Mouse (Mus musculus): ENCODE data around the gene Pdia5. TPM values are rescaled to one million over a fixed set of nuclear protein-coding genes. Genes with fewer than 3 reads are reported as not detected.

Gene Pdia5
- polyA plus RNA-seq, 1 experiment from 2014 or later, result 20.4 TPM

DNA sequence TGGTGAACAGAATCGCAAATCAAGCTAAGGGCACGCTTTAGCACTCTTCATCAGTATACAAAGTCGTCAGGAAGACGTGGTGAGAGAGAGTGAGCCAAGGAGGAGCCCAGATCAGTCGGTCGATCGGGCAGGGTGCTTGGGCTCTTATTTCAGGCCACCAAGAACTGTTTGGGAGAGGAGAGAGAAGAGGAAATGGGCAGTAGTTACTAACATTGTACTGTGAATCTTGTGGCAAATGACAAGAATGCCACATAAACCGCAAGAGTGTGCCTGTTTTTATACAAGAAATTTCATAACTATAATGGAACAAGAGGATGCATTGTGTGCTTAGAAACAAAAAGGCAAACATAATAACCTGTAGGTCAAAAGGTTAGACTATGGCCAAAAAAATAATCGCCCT is 110.6 kb downstream of the Pdia5 start:
- Histone ChIP-seq H3K4me1 (ENCODE audit: control insufficient read depth, insufficient read depth, low read length) (no peaks in the 10 kb centered on the region), H3K9ac (replicated peaks; ENCODE audit: low read depth, low read length) (no peak overlapping the region), H3K9me3 (ENCODE audit: control insufficient read depth, low read depth, low read length) (no peaks in the 10 kb centered on the region), H3K36me3 (ENCODE audit: control insufficient read depth, insufficient read depth, low read length) (no peaks in the 10 kb centered on the region), H3K4me3 (ENCODE audit: low read depth, low read length) (no peak overlapping the region), H3K27ac (ENCODE audit: low read length) (no peak overlapping the region), H3K4me2 (replicated peaks; ENCODE audit: low read depth, low read length) (no peak overlapping the region), H3K27me3 (ENCODE audit: control insufficient read depth, insufficient read depth, low read length) (no peaks in the 10 kb centered on the region)
- WGBS, result 80% methylated on average over 9 of the region's 9 CpGs
- no peak for ATAC-seq (ENCODE audit: insufficient number of reproducible peaks, insufficient read depth, low FRiP score, low read depth)

DNA sequence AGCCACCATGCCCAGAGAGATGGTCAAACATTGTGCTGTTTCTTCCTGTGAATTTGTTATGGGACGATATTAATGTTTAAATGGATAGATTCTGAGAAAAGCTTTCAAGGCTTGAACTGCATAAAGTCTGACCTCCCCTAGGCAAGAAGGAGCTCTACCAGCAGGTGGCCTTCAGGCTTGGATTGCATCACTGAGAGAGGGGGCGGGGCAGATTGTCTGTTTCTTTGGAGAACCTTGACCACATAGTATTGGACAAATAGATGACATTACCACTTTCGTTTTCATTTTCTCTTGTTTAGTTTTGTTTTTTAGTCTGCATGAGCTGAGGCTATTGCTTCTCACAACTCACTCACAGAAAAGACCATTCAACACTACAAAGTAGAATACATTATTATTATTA is 111.3 kb downstream of the Pdia5 start:
- Histone ChIP-seq H3K9me3 (ENCODE audit: control insufficient read depth, low read depth, low read length) (no peaks in the 10 kb centered on the region), H3K27me3 (ENCODE audit: control insufficient read depth, insufficient read depth, low read length) (no peaks in the 10 kb centered on the region), H3K4me1 (ENCODE audit: control insufficient read depth, insufficient read depth, low read length) (no peaks in the 10 kb centered on the region), H3K36me3 (ENCODE audit: control insufficient read depth, insufficient read depth, low read length) (no peaks in the 10 kb centered on the region), H3K4me3 (ENCODE audit: low read depth, low read length) (no peak overlapping the region), H3K9ac (replicated peaks; ENCODE audit: low read depth, low read length) (no peak overlapping the region), H3K27ac (ENCODE audit: low read length) (no peak overlapping the region), H3K4me2 (replicated peaks; ENCODE audit: low read depth, low read length) (no peak overlapping the region)
- 82% methylated on average over 3 of the region's 3 CpGs for WGBS
- no peak for ATAC-seq (ENCODE audit: insufficient number of reproducible peaks, insufficient read depth, low FRiP score, low read depth)

DNA sequence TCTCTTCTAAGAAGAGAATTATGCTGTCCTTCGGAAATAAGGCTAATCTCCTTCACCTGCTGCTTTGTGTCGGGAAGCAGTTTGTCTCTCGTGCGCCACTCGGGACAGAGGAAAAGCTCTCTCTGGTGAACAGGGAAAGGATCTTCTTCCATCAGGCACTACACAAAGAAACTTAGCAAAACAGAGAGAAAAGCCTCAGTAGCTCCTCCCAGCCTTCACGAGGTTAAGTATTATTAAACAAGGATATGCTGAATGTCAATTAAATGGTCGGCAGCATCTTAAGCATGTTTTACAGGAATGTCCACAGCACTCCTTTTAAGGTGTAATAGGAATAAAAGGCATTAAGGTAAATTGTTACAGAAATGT is 126.6 kb downstream of the Pdia5 start:
- Histone ChIP-seq H3K4me2 (replicated peaks; ENCODE audit: low read depth, low read length) (peak overlapping the region; percentile 89), H3K9me3 (ENCODE audit: control insufficient read depth, low read depth, low read length) (no peaks in the 10 kb centered on the region), H3K4me1 (ENCODE audit: control insufficient read depth, insufficient read depth, low read length) (no peaks in the 10 kb centered on the region; the same call in 1 of the 2 replicates), H3K9ac (replicated peaks; ENCODE audit: low read depth, low read length) (no peak overlapping the region), H3K36me3 (ENCODE audit: control insufficient read depth, insufficient read depth, low read length) (no peaks in the 10 kb centered on the region), H3K27me3 (ENCODE audit: control insufficient read depth, insufficient read depth, low read length) (no peaks in the 10 kb centered on the region), H3K27ac (ENCODE audit: low read length) (peak overlapping the region; percentile 44; the same call in 1 of the 2 replicates), H3K4me3 (ENCODE audit: low read depth, low read length) (peak overlapping the region; percentile 90)
- 2% methylated on average over 7 of the region's 7 CpGs for WGBS
- no peak for ATAC-seq (ENCODE audit: insufficient number of reproducible peaks, insufficient read depth, low FRiP score, low read depth)

- ATAC-seq (ENCODE audit: insufficient number of reproducible peaks, insufficient read depth, low FRiP score, low read depth), result peak; percentile 98
- H3K4me2 ChIP-seq (replicated peaks; ENCODE audit: low read depth, low read length), result peak within 1 kb of the TSS; percentile 89
- peak within 1 kb of the TSS; percentile 90 for H3K4me3 ChIP-seq (ENCODE audit: low read depth, low read length)
- H3K27ac ChIP-seq (ENCODE audit: low read length), result peak within 1 kb of the TSS; percentile 77
- H3K36me3 ChIP-seq (ENCODE audit: control insufficient read depth, insufficient read depth, low read length), result no peaks in the 10 kb centered on the region
- H3K4me1 ChIP-seq (ENCODE audit: control insufficient read depth, insufficient read depth, low read length), result no peaks in the 10 kb centered on the region; the same call in 1 of the 2 replicates
- H3K9ac ChIP-seq (replicated peaks; ENCODE audit: low read depth, low read length), result peak within 1 kb of the TSS; percentile 75
- no peaks in the 10 kb centered on the region for H3K9me3 ChIP-seq (ENCODE audit: control insufficient read depth, low read depth, low read length)
- H3K27me3 ChIP-seq (ENCODE audit: control insufficient read depth, insufficient read depth, low read length), result no peaks in the 10 kb centered on the region
- under 1% methylated on average over 66 of the region's 67 CpGs for WGBS
These were observed 127.3 kb downstream of the Pdia5 start, which contains the start of gene Sec22a for GRCm38 (mm10) chr16:35363150-35364062. Sec22a (minus strand) TSS chr16:35363918.

- no peaks in the 10 kb centered on the region for H3K9me3 ChIP-seq (ENCODE audit: control insufficient read depth, low read depth, low read length)
- no peak overlapping the region for H3K27ac ChIP-seq (ENCODE audit: low read length)
- no peak for ATAC-seq (ENCODE audit: insufficient number of reproducible peaks, insufficient read depth, low FRiP score, low read depth)
- no peaks in the 10 kb centered on the region; the same call in 1 of the 2 replicates for H3K4me1 ChIP-seq (ENCODE audit: control insufficient read depth, insufficient read depth, low read length)
- peaks cover 4% of the 10 kb centered on the region for H3K36me3 ChIP-seq (ENCODE audit: control insufficient read depth, insufficient read depth, low read length)
- no peak overlapping the region for H3K4me3 ChIP-seq (ENCODE audit: low read depth, low read length)
- no peak overlapping the region for H3K9ac ChIP-seq (replicated peaks; ENCODE audit: low read depth, low read length)
- 85% methylated on average over 2 of the region's 2 CpGs for WGBS
- peak overlapping the region; percentile 89; the same call in 1 of the 2 replicates for H3K4me2 ChIP-seq (replicated peaks; ENCODE audit: low read depth, low read length)
- no peaks in the 10 kb centered on the region for H3K27me3 ChIP-seq (ENCODE audit: control insufficient read depth, insufficient read depth, low read length)
These were observed 128.5 kb downstream of the Pdia5 start for GRCm38 (mm10) chr16:35362221-35362620.

- H3K27me3 ChIP-seq (ENCODE audit: control insufficient read depth, insufficient read depth, low read length), result no peaks in the 10 kb centered on the region
- H3K4me2 ChIP-seq (replicated peaks; ENCODE audit: low read depth, low read length), result no peak overlapping the region
- no peak overlapping the region for H3K9ac ChIP-seq (replicated peaks; ENCODE audit: low read depth, low read length)
- H3K4me3 ChIP-seq (ENCODE audit: low read depth, low read length), result no peak overlapping the region
- H3K9me3 ChIP-seq (ENCODE audit: control insufficient read depth, low read depth, low read length), result no peaks in the 10 kb centered on the region
- no peak for ATAC-seq (ENCODE audit: insufficient number of reproducible peaks, insufficient read depth, low FRiP score, low read depth)
- H3K4me1 ChIP-seq (ENCODE audit: control insufficient read depth, insufficient read depth, low read length), result no peaks in the 10 kb centered on the region; the same call in 1 of the 2 replicates
- peaks cover 4% of the 10 kb centered on the region for H3K36me3 ChIP-seq (ENCODE audit: control insufficient read depth, insufficient read depth, low read length)
- no peak overlapping the region for H3K27ac ChIP-seq (ENCODE audit: low read length)
- WGBS, result 32% methylated on average over 6 of the region's 6 CpGs
These were observed 130.1 kb downstream of the Pdia5 start for GRCm38 (mm10) chr16:35360593-35360992.

GRCm38 (mm10) chr16:35357449-35357848 is 133.2 kb downstream of the Pdia5 start:
- Histone ChIP-seq H3K36me3 (ENCODE audit: control insufficient read depth, insufficient read depth, low read length) (peaks cover 4% of the 10 kb centered on the region), H3K27ac (ENCODE audit: low read length) (no peak overlapping the region), H3K9me3 (ENCODE audit: control insufficient read depth, low read depth, low read length) (no peaks in the 10 kb centered on the region), H3K4me3 (ENCODE audit: low read depth, low read length) (no peak overlapping the region), H3K9ac (replicated peaks; ENCODE audit: low read depth, low read length) (no peak overlapping the region), H3K4me2 (replicated peaks; ENCODE audit: low read depth, low read length) (no peak overlapping the region), H3K4me1 (ENCODE audit: control insufficient read depth, insufficient read depth, low read length) (no peaks in the 10 kb centered on the region), H3K27me3 (ENCODE audit: control insufficient read depth, insufficient read depth, low read length) (no peaks in the 10 kb centered on the region)
- ATAC-seq (ENCODE audit: insufficient number of reproducible peaks, insufficient read depth, low FRiP score, low read depth), result no peak
- 79% methylated on average over 1 of the region's 1 CpGs for WGBS
